Mouse (Mus musculus) kidney, adult 2 months (tissue): ENCODE measurements around the gene Rhbdf2. TPM values are rescaled to one million over a fixed set of nuclear protein-coding genes. Genes with fewer than 3 reads are reported as not detected.
"Not testable (repeated sequence)": the region's sequence is repeated elsewhere in the genome, so short reads cannot be mapped to it uniquely, and the experiment has no call there.

Source experiments
- DNase-seq: peaks from one replicate; pipeline ENCODE4 v3.0.0; 2021
- H3K27ac ChIP-seq: fragments of 200-500 bp; 2 replicates; pipeline ENCODE4 v1.5.1; 2012; ENCODE audit warnings: low read depth, low read length, control low read depth, inconsistent platforms; ENCODE audit not compliant: insufficient read depth
- H3K27me3 ChIP-seq: fragments of 200-500 bp; replicated peaks from 2 replicates; pipeline ENCODE4 v1.6.1; 2012; ENCODE audit warnings: mild to moderate bottlenecking, moderate library complexity, low read length, inconsistent platforms; ENCODE audit not compliant: control insufficient read depth, insufficient read depth
- H3K36me3 ChIP-seq: fragments of 200-500 bp; 2 replicates; pipeline ENCODE4 v1.6.1; 2012; ENCODE audit warnings: mild to moderate bottlenecking, moderate library complexity, low read length, inconsistent platforms; ENCODE audit not compliant: control insufficient read depth, insufficient read depth
- H3K4me1 ChIP-seq: fragments of 200-500 bp; 2 replicates; pipeline ENCODE4 v1.6.1; 2011; ENCODE audit warnings: low read length; ENCODE audit not compliant: control insufficient read depth, insufficient read depth
- H3K4me3 ChIP-seq: fragments of 200-500 bp; 2 replicates; pipeline ENCODE4 v1.5.1; 2011; ENCODE audit warnings: mild to moderate bottlenecking, low read depth, low read length, control low read depth; ENCODE audit not compliant: insufficient read depth
- CTCF ChIP-seq: fragments of 200-500 bp; conservative IDR thresholded peaks from 2 replicates; pipeline ENCODE4 v1.5.1; 2011; ENCODE audit warnings: low read depth, mild to moderate bottlenecking, control low read depth, low read length, moderate library complexity, mixed read lengths; ENCODE audit not compliant: insufficient read depth, insufficient read length
- POLR2A ChIP-seq: fragments of 200-500 bp; IDR thresholded peaks from one replicate; pipeline ENCODE4 v1.6.1; 2011; ENCODE audit warnings: low read depth, low read length, control low read depth
- WGBS: fragments of 180-500 bp; shearing (Covaris S2); methylation state at CpG from one replicate; pipeline ENCODE4 v1.1.7; 2018; 5-methylcytosine and 5-hydroxymethylcytosine counted together
- polyA plus RNA-seq: library from polyadenylated mRNA; depleted of rRNA; stranded (reverse); fragments of >200 nt; gene quantifications from 2 replicates; pipeline ENCODE4 v1.2.3, GENCODE M21; 2012

The Rhbdf2 gene
- polyA plus RNA-seq, 1 experiment = 18.0 TPM

GRCm38 (mm10) chr11:116617641-116618040 is 9.2 kb downstream of the Rhbdf2 start:
- no peak for TF ChIP-seq CTCF
- TF ChIP-seq POLR2A = no peak
- Histone ChIP-seq H3K27me3 (no peaks in the 10 kb centered on the region), H3K4me3 (no peak overlapping the region), H3K36me3 (no peaks in the 10 kb centered on the region), H3K27ac (no peak overlapping the region), H3K4me1 (peaks cover 45% of the 10 kb centered on the region)
- 80% methylated on average over 7 of the region's 7 CpGs for WGBS
- DNase-seq = no peak

- Histone ChIP-seq H3K27ac (peak overlapping the region; percentile 44), H3K4me3 (no peak overlapping the region), H3K27me3 (no peaks in the 10 kb centered on the region), H3K4me1 (peaks cover 34% of the 10 kb centered on the region), H3K36me3 (no peaks in the 10 kb centered on the region)
- 65% methylated on average over 10 of the region's 10 CpGs for WGBS
- no peak for DNase-seq
- TF ChIP-seq POLR2A (no peak), CTCF (no peak)
Measured at GRCm38 (mm10) chr11:116616438-116617118, 10.2 kb downstream of the Rhbdf2 start.

DNA sequence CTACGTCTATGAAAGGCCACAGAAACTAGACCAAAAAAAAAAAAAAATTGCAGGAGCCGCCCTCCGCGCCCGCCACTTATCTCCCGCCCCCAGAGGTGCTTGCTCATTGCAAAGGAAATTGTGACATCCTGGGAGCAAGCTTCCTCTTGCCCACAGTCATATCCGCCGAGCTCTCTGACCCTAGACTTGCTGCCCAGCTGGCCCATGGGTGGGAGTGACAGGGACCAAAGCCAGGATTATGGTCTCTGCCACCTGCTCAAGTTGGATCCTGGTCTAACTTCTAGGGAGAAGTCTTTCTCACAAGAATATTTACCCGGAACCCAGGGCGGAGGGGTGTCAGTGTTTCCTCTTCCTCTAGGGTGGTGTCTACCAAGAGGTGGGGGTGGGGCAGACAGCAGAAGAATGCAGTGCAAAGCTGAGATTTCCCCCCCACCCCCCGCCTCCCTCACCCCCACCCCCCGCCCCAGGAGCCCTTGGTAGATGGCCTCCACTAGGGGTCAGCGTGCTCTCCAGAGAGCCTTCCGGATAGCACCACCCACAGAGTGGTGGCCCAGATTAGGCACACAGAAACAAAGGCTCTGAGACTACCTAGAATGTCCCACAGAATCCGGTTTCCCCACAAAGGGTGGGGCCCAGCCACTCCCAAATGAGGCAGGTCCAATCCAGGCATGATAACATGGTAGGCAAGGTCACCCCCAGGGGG is 10.9 kb downstream of the Rhbdf2 start:
- Histone ChIP-seq H3K27ac (peak overlapping the region; percentile 59), H3K27me3 (no peaks in the 10 kb centered on the region), H3K36me3 (no peaks in the 10 kb centered on the region), H3K4me1 (peaks cover 27% of the 10 kb centered on the region), H3K4me3 (no peak overlapping the region)
- peak; percentile 72 for DNase-seq
- WGBS = 26% methylated on average over 15 of the region's 15 CpGs
- no peak for TF ChIP-seq POLR2A
- peak; percentile 34 for TF ChIP-seq CTCF

GRCm38 (mm10) chr11:116613234-116613633 is 13.6 kb downstream of the Rhbdf2 start:
- TF ChIP-seq POLR2A (no peak), CTCF (no peak)

DNA sequence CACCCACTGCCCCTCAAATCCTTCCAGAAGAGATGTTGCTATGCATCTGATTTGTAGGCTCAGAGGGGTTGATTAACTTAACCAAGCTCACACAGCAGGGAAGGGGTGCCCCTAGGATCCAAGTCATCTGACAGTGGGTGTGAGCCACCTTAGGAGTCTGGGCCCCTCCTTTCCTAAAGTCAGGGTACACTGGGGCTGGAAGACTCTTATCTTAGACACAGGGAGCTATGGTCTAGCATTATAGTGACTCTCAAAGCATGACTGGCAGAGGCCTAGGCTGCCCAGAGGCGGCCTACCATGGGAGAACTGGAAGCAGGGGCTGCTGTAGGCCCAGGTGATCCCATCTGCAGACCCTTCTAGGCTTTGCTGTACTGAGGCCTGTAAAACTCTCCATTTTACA is 14.3 kb downstream of the Rhbdf2 start:
- peaks cover 12% of the 10 kb centered on the region for H3K4me1 ChIP-seq
- no peaks in the 10 kb centered on the region for H3K27me3 ChIP-seq
- no peak overlapping the region for H3K27ac ChIP-seq
- WGBS = 100% methylated on average over 1 of the region's 1 CpGs
- DNase-seq = no peak
- TF ChIP-seq CTCF (no peak), POLR2A (no peak)
- H3K4me3 ChIP-seq = no peak overlapping the region
- H3K36me3 ChIP-seq = no peaks in the 10 kb centered on the region; the same call in 1 of the 2 replicates

More at GRCm38 (mm10) chr11:116613234-116613633, 13.6 kb downstream of the Rhbdf2 start:
- H3K36me3 ChIP-seq = no peaks in the 10 kb centered on the region
- no peak for DNase-seq
- WGBS = 81% methylated on average over 6 of the region's 6 CpGs
- H3K27me3 ChIP-seq = no peaks in the 10 kb centered on the region
- H3K4me3 ChIP-seq = no peak overlapping the region
- peaks cover 12% of the 10 kb centered on the region for H3K4me1 ChIP-seq
- H3K27ac ChIP-seq = no peak overlapping the region

- H3K36me3 ChIP-seq = no peaks in the 10 kb centered on the region; the same call in 1 of the 2 replicates
- H3K27ac ChIP-seq = no peak overlapping the region
- 91% methylated on average over 9 of the region's 9 CpGs for WGBS
- no peak for DNase-seq
- peaks cover 12% of the 10 kb centered on the region for H3K4me1 ChIP-seq
- no peak overlapping the region for H3K4me3 ChIP-seq
- H3K27me3 ChIP-seq = no peaks in the 10 kb centered on the region
- TF ChIP-seq CTCF (no peak), POLR2A (no peak)
Measured at GRCm38 (mm10) chr11:116611883-116612282, 14.9 kb downstream of the Rhbdf2 start.

DNA sequence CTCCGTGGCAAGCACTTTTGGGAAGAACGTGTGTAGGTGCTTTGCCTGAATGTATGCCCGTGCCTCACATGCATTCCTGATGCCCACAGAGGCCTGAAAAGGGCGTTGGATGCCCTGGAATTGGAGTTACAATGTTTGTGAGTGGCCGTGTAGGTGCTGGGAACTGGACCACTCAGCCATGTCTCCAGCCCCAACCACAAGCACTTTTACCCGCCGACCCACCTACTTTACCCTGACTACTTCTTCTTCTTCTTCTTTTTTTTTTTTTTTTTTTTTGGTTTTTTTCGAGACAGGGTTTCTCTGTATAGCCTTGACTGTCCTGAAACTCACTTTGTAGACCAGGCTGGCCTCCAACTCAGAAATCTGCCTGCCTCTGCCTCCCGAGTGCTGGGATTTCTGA is 15.7 kb downstream of the Rhbdf2 start:
- 74% methylated on average over 9 of the region's 9 CpGs for WGBS
- H3K4me1 ChIP-seq, H3K36me3 ChIP-seq, H3K4me3 ChIP-seq, DNase-seq, H3K27me3 ChIP-seq, H3K27ac ChIP-seq: not testable (repeated sequence)
